Mouse (Mus musculus): ENCODE measurements at regions not wholly inside any gene's neighbourhood (a gene's known extent, or its start where the extent isn't known, plus 50 kb on each side); places are given as distances from the start of the nearest gene placed in this dataset.

DNA sequence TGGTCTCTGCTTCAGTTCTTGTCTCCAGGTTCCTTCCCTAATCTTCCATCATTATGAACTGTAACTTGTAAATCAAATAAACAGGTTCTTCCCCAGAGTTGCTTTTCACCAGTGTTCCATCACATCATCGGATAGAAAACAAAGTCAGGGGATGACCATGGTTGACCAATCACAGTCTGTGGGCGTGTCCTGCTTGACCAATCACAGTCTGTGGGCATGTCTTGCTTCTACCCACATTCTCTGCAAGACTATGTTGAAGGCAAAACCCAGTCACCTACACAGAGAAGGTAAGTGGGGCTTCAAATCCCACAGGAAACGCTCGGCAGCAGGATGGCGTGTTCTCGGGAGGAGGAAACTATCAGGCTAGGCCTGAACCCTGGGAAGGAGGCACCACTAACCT is 82.9 kb upstream of the Hs6st1 start:
- TF ChIP-seq CTCF (IDR thresholded peaks at IDR 0.05): no peak
- no peak for TF ChIP-seq EP300 (IDR thresholded peaks at IDR 0.05)
